Mouse (Mus musculus): ENCODE measurements around the gene Aimp2.

The Aimp2 gene

GRCm38 (mm10) chr5:143909417-143910400 is at the start of gene Aimp2, which contains the start of gene Pms2:
Gene Aimp2, minus strand, starts transcription at chr5:143909847.
Gene Pms2, plus strand, starts transcription at chr5:143909964.
- peak; percentile 98 for DNase-seq (ENCODE audit: low spot score)

- DNase-seq (ENCODE audit: low spot score): no peak
These were observed 47.5 kb upstream of the Aimp2 start for GRCm38 (mm10) chr5:143957101-143957500.

- no peak for DNase-seq (ENCODE audit: low spot score)
These were observed 40.4 kb upstream of the Aimp2 start for GRCm38 (mm10) chr5:143950016-143950415.

- no peak for DNase-seq (ENCODE audit: low spot score)
These were observed 38.7 kb upstream of the Aimp2 start for GRCm38 (mm10) chr5:143948361-143948760.

- DNase-seq (ENCODE audit: low spot score): no peak
These were observed 33.8 kb upstream of the Aimp2 start for GRCm38 (mm10) chr5:143943231-143944125.

- no peak for DNase-seq (ENCODE audit: low spot score)
These were observed 31.9 kb upstream of the Aimp2 start for GRCm38 (mm10) chr5:143941588-143941987.

- no peak for DNase-seq (ENCODE audit: low spot score)
These were observed 26.5 kb upstream of the Aimp2 start for GRCm38 (mm10) chr5:143936156-143936555.

- DNase-seq (ENCODE audit: low spot score): no peak
These were observed 24.2 kb upstream of the Aimp2 start for GRCm38 (mm10) chr5:143933875-143934274.

- no peak for DNase-seq (ENCODE audit: low spot score)
These were observed 23.8 kb upstream of the Aimp2 start for GRCm38 (mm10) chr5:143933414-143933813.

- peak; percentile 47 for DNase-seq (ENCODE audit: low spot score)
These were observed 23.2 kb upstream of the Aimp2 start, which contains the start of gene Rsph10b for GRCm38 (mm10) chr5:143932831-143933230. Gene Rsph10b, plus strand, starts transcription at chr5:143933035.

GRCm38 (mm10) chr5:143931863-143932580 is 22.4 kb upstream of the Aimp2 start:
- no peak for DNase-seq (ENCODE audit: low spot score)

- no peak for DNase-seq (ENCODE audit: low spot score)
These were observed 21.0 kb upstream of the Aimp2 start for GRCm38 (mm10) chr5:143930656-143931055.

GRCm38 (mm10) chr5:143929291-143929690 is 19.6 kb upstream of the Aimp2 start:
- DNase-seq (ENCODE audit: low spot score): no peak

- no peak for DNase-seq (ENCODE audit: low spot score)
These were observed 18.2 kb upstream of the Aimp2 start, which contains the start of gene Gm42421 for GRCm38 (mm10) chr5:143927875-143928274. Gene Gm42421, plus strand, starts transcription at chr5:143928175.

GRCm38 (mm10) chr5:143924781-143925452 is 15.3 kb upstream of the Aimp2 start:
- no peak for DNase-seq (ENCODE audit: low spot score)

GRCm38 (mm10) chr5:143918120-143918519 is 8.5 kb upstream of the Aimp2 start:
- DNase-seq (ENCODE audit: low spot score): no peak

- peak; percentile 74 for DNase-seq (ENCODE audit: low spot score)
These were observed 7.8 kb upstream of the Aimp2 start for GRCm38 (mm10) chr5:143917418-143917817.

GRCm38 (mm10) chr5:143916221-143916620 is 6.6 kb upstream of the Aimp2 start:
- DNase-seq (ENCODE audit: low spot score): no peak

GRCm38 (mm10) chr5:143908926-143909325 is 721 bp downstream of the Aimp2 start:
- no peak for DNase-seq (ENCODE audit: low spot score)

GRCm38 (mm10) chr5:143906429-143906828 is 3.2 kb downstream of the Aimp2 start:
- DNase-seq (ENCODE audit: low spot score): no peak

GRCm38 (mm10) chr5:143903813-143904212 is 5.8 kb downstream of the Aimp2 start:
- DNase-seq (ENCODE audit: low spot score): no peak

Data from embryo, embryonic 10 days (tissue).